Mouse (Mus musculus) ES-Bruce4 (cell line): ENCODE measurements around the gene Hoxd8.

Experiments
- CTCF ChIP-seq: IDR thresholded peaks from one replicate; pipeline ENCODE4 v1.8.1; 2011; ENCODE audit warnings: low read depth, low read length
- EP300 ChIP-seq: IDR thresholded peaks from 2 replicates; pipeline ENCODE4 v1.6.1; 2011; ENCODE audit warnings: low read depth, low read length; ENCODE audit not compliant: insufficient read depth

GRCm38 (mm10) chr2:74732513-74733316 is 28.3 kb downstream of the Hoxd8 start:
- no peak for TF ChIP-seq CTCF
- TF ChIP-seq EP300 = no peak
